8 mouse cellular contexts compared by ENCODE assay signal in genomic region chr5:135763526-135763925, GRCm38 (mm10). TPM values are rescaled to one million over a fixed set of nuclear protein-coding genes. Genes with fewer than 3 reads are reported as not detected.
DNase-seq lines count a peak whose midpoint lies in the region; ATAC-seq and TF ChIP-seq lines count a peak whose summit lies in the region.

No protein-coding gene starts in this region.

- H3K27ac ChIP-seq in bone marrow macrophage, adult 2 months (ENCODE audit: insufficient read depth, low read depth, low read length) = no peak overlapping the region
- H3K27ac ChIP-seq in forebrain, embryonic 12.5 days = no peak overlapping the region
- no peak overlapping the region for H3K27ac ChIP-seq in liver, embryonic 11.5 days (ENCODE audit: low read depth, low read length)

- no peaks in the 10 kb centered on the region for H3K9me3 ChIP-seq in forebrain, embryonic 12.5 days
- no peaks in the 10 kb centered on the region for H3K9me3 ChIP-seq in liver, embryonic 11.5 days (ENCODE audit: control insufficient read depth, low read length)

- H3K4me2 ChIP-seq in forebrain, embryonic 12.5 days = no peak overlapping the region
- no peak overlapping the region for H3K4me2 ChIP-seq in liver, embryonic 11.5 days

- no peaks in the 10 kb centered on the region for H3K4me1 ChIP-seq in bone marrow macrophage, adult 2 months (ENCODE audit: control insufficient read depth, insufficient read depth, low read length)
- H3K4me1 ChIP-seq in forebrain, embryonic 12.5 days = no peaks in the 10 kb centered on the region
- H3K4me1 ChIP-seq in liver, embryonic 11.5 days (replicated peaks; ENCODE audit: control insufficient read depth, insufficient read depth, low read length) = no peaks in the 10 kb centered on the region

- TF ChIP-seq CTCF in bone marrow macrophage, adult 2 months (IDR thresholded peaks at IDR 0.05; ENCODE audit: low read depth, low read length) = peak; percentile 88

- peaks cover 11% of the 10 kb centered on the region; the same call in 1 of the 2 replicates for H3K27me3 ChIP-seq in forebrain, embryonic 12.5 days
- no peaks in the 10 kb centered on the region; the same call in 1 of the 2 replicates for H3K27me3 ChIP-seq in liver, embryonic 11.5 days (replicated peaks; ENCODE audit: control insufficient read depth, insufficient read depth, low read length)

- no peaks in the 10 kb centered on the region for H3K36me3 ChIP-seq in forebrain, embryonic 12.5 days (replicated peaks)
- no peaks in the 10 kb centered on the region for H3K36me3 ChIP-seq in liver, embryonic 11.5 days (ENCODE audit: control insufficient read depth, insufficient read depth, low read length)

- no peak overlapping the region for H3K9ac ChIP-seq in forebrain, embryonic 12.5 days
- no peak overlapping the region for H3K9ac ChIP-seq in liver, embryonic 11.5 days (ENCODE audit: low read depth, low read length)

- TF ChIP-seq POLR2A in bone marrow macrophage, adult 2 months (IDR thresholded peaks at IDR 0.05; ENCODE audit: borderline replicate concordance, low read depth, low read length) = no peak

- 0 out of 2 replicates have a peak, but pooled peaks have one; percentile 51 for ATAC-seq in forebrain, embryonic 12.5 days (ENCODE audit: low FRiP score)
- peak; percentile 73 for ATAC-seq in inflammation-experienced regulatory T-cells, adult 6 months
- ATAC-seq in liver, embryonic 11.5 days (replicated peaks; ENCODE audit: low FRiP score) = no peak

- peak; percentile 35 to 44 for DNase-seq in urinary bladder, adult 18-20 months (ENCODE audit: low spot score in 2 of 2)
- no peak for DNase-seq in urinary bladder, postnatal 10 days (ENCODE audit: low spot score)
- DNase-seq in liver, embryonic 11.5 days (ENCODE audit: low spot score) = peak; percentile 58
- peak; percentile 69 for DNase-seq in ovary, postnatal 36 days (ENCODE audit: low spot score)
- DNase-seq in thymus, postnatal 36 days = peak; percentile 57 to 63

- WGBS in forebrain, embryonic 12.5 days = 3% methylated on average over 7 of the region's 7 CpGs
- WGBS in liver, embryonic 11.5 days = 6% methylated on average over 7 of the region's 7 CpGs

- no peak overlapping the region for H3K4me3 ChIP-seq in bone marrow macrophage, adult 2 months (ENCODE audit: insufficient read depth, low read length)
- H3K4me3 ChIP-seq in forebrain, embryonic 12.5 days (replicated peaks) = no peak overlapping the region
- no peak overlapping the region for H3K4me3 ChIP-seq in liver, embryonic 11.5 days (ENCODE audit: low read depth, low read length)

RNA-seq across cellular contexts. Expression of gene Styxl1, which starts 14.7 kb away (rescaled TPM):
- polyA plus RNA-seq in bone marrow macrophage, adult 2 months (2012; ENCODE audit: insufficient read depth, insufficient read length, missing spikeins) = 0.72 and 0.83 TPM in 2 replicates
- polyA plus RNA-seq in forebrain, embryonic 12.5 days (2016; fragmentation: Nextera tagmentation; extraction: Ambion mirVana) = 0.29 TPM in 1 of 2 replicates, not detected in the other
- 1 to 10 TPM in 1 of 3 experiments, under 1 TPM in 1, not detected in 1; 0.68 to 2.6 TPM for polyA plus RNA-seq in inflammation-experienced regulatory T-cells, adult 6 months (2017; shearing (Covaris generic))
- polyA plus RNA-seq in liver, embryonic 11.5 days (2014; fragmentation: Nextera tagmentation; extraction: Ambion mirVana) = 0.29 TPM in 1 of 2 replicates, not detected in the other

RNA-seq across cellular contexts. Expression of gene Mdh2, which starts 14.8 kb away (rescaled TPM):
- polyA plus RNA-seq in bone marrow macrophage, adult 2 months (2012; ENCODE audit: insufficient read depth, insufficient read length, missing spikeins) = 92.1 and 126 TPM in 2 replicates
- 520 and 524 TPM in 2 replicates for polyA plus RNA-seq in forebrain, embryonic 12.5 days (2016; fragmentation: Nextera tagmentation; extraction: Ambion mirVana)
- 100 to 1,000 TPM; 604 to 659 (median 643) TPM for polyA plus RNA-seq in inflammation-experienced regulatory T-cells, adult 6 months (2017; shearing (Covaris generic))
- 625 and 635 TPM in 2 replicates for polyA plus RNA-seq in liver, embryonic 11.5 days (2014; fragmentation: Nextera tagmentation; extraction: Ambion mirVana)

RNA-seq across cellular contexts. Expression of gene Tmem120a, which starts 19.3 kb away (rescaled TPM):
- polyA plus RNA-seq in bone marrow macrophage, adult 2 months (2012; ENCODE audit: insufficient read depth, insufficient read length, missing spikeins) = 37.1 and 41.5 TPM in 2 replicates
- polyA plus RNA-seq in forebrain, embryonic 12.5 days (2016; fragmentation: Nextera tagmentation; extraction: Ambion mirVana) = 47.1 and 54.2 TPM in 2 replicates
- 10 to 100 TPM; 31.4 to 58.5 (median 39.4) TPM for polyA plus RNA-seq in inflammation-experienced regulatory T-cells, adult 6 months (2017; shearing (Covaris generic))
- polyA plus RNA-seq in liver, embryonic 11.5 days (2014; fragmentation: Nextera tagmentation; extraction: Ambion mirVana) = 23.2 and 23.7 TPM in 2 replicates

RNA-seq across cellular contexts. Expression of gene Srrm3, which starts 43.2 kb away (rescaled TPM):
- not detected in 2 replicates for polyA plus RNA-seq in bone marrow macrophage, adult 2 months (2012; ENCODE audit: insufficient read depth, insufficient read length, missing spikeins)
- polyA plus RNA-seq in forebrain, embryonic 12.5 days (2016; fragmentation: Nextera tagmentation; extraction: Ambion mirVana) = 30.3 and 37.6 TPM in 2 replicates
- polyA plus RNA-seq in inflammation-experienced regulatory T-cells, adult 6 months (2017; shearing (Covaris generic)) = not detected
- 0.04 and 0.16 TPM in 2 replicates for polyA plus RNA-seq in liver, embryonic 11.5 days (2014; fragmentation: Nextera tagmentation; extraction: Ambion mirVana)
